Mouse (Mus musculus): ENCODE measurements around the gene S100a4. TPM values are rescaled to one million over a fixed set of nuclear protein-coding genes. Genes with fewer than 3 reads are reported as not detected.
A peak's percentile ranks its signal among the peaks of the same experiment; 100 is the strongest.

Gene S100a4
- polyA plus RNA-seq (2016; fragmentation: Nextera tagmentation; extraction: Ambion mirVana), result not detected in 2 replicates

GRCm38 (mm10) chr3:90603623-90604022 is at the start of gene S100a4:
Gene S100a4, plus strand, starts transcription at chr3:90603771.
- H3K36me3 ChIP-seq, result no peaks in the 10 kb centered on the region
- no peak for DNase-seq (ENCODE audit: low spot score)
- H3K9me3 ChIP-seq, result no peaks in the 10 kb centered on the region
- no peak within 1 kb of the TSS for H3K27ac ChIP-seq
- 59% methylated on average over 3 of the region's 3 CpGs for WGBS
- H3K27me3 ChIP-seq (ENCODE audit: insufficient read depth, poor library complexity, severe bottlenecking), result no peaks in the 10 kb centered on the region
- H3K4me3 ChIP-seq, result no peak within 1 kb of the TSS
- H3K4me1 ChIP-seq (replicated peaks), result peaks cover 13% of the 10 kb centered on the region; the same call in 1 of the 2 replicates

GRCm38 (mm10) chr3:90555954-90556353 is 47.6 kb upstream of the S100a4 start:
- Histone ChIP-seq H3K9me3 (no peaks in the 10 kb centered on the region), H3K27ac (no peak overlapping the region)
- no peak for DNase-seq (ENCODE audit: low spot score)

GRCm38 (mm10) chr3:90560008-90560628 is 43.5 kb upstream of the S100a4 start, which contains the start of gene S100a3:
Gene S100a3, plus strand, starts transcription at chr3:90560578.
- Histone ChIP-seq H3K27ac (no peak within 1 kb of the TSS), H3K4me1 (replicated peaks) (0 out of 2 replicates have a peak, but pooled peaks cover 4% of the 10 kb centered on the region), H3K9me3 (no peaks in the 10 kb centered on the region), H3K4me3 (no peak within 1 kb of the TSS), H3K36me3 (no peaks in the 10 kb centered on the region), H3K27me3 (ENCODE audit: insufficient read depth, poor library complexity, severe bottlenecking) (no peaks in the 10 kb centered on the region)
- DNase-seq (ENCODE audit: low spot score), result no peak
- 86% methylated on average over 6 of the region's 6 CpGs for WGBS

More at GRCm38 (mm10) chr3:90555954-90556353, 47.6 kb upstream of the S100a4 start:
- WGBS, result 64% methylated on average over 5 of the region's 5 CpGs
- H3K36me3 ChIP-seq, result no peaks in the 10 kb centered on the region
- no peak overlapping the region for H3K4me3 ChIP-seq
- H3K27me3 ChIP-seq (ENCODE audit: insufficient read depth, poor library complexity, severe bottlenecking), result no peaks in the 10 kb centered on the region
- H3K4me1 ChIP-seq (replicated peaks), result 0 out of 2 replicates have a peak, but pooled peaks cover 4% of the 10 kb centered on the region

GRCm38 (mm10) chr3:90574691-90575090 is 28.9 kb upstream of the S100a4 start:
- Histone ChIP-seq H3K4me3 (no peak overlapping the region), H3K4me1 (replicated peaks) (no peaks in the 10 kb centered on the region), H3K36me3 (no peaks in the 10 kb centered on the region), H3K27ac (no peak overlapping the region), H3K27me3 (ENCODE audit: insufficient read depth, poor library complexity, severe bottlenecking) (no peaks in the 10 kb centered on the region), H3K9me3 (no peaks in the 10 kb centered on the region)
- WGBS, result 85% methylated on average over 5 of the region's 5 CpGs
- no peak for DNase-seq (ENCODE audit: low spot score)

GRCm38 (mm10) chr3:90575320-90575719 is 28.3 kb upstream of the S100a4 start:
- no peaks in the 10 kb centered on the region for H3K4me1 ChIP-seq (replicated peaks)
- H3K4me3 ChIP-seq, result no peak overlapping the region
- H3K27me3 ChIP-seq (ENCODE audit: insufficient read depth, poor library complexity, severe bottlenecking), result no peaks in the 10 kb centered on the region
- no peaks in the 10 kb centered on the region for H3K36me3 ChIP-seq
- no peaks in the 10 kb centered on the region for H3K9me3 ChIP-seq
- no peak for DNase-seq (ENCODE audit: low spot score)
- 84% methylated on average over 3 of the region's 3 CpGs for WGBS
- H3K27ac ChIP-seq, result no peak overlapping the region

GRCm38 (mm10) chr3:90576351-90577001 is 27.1 kb upstream of the S100a4 start:
- no peak for DNase-seq (ENCODE audit: low spot score)
- Histone ChIP-seq H3K36me3 (no peaks in the 10 kb centered on the region), H3K27ac (no peak overlapping the region), H3K9me3 (no peaks in the 10 kb centered on the region), H3K4me3 (no peak overlapping the region), H3K4me1 (replicated peaks) (no peaks in the 10 kb centered on the region), H3K27me3 (ENCODE audit: insufficient read depth, poor library complexity, severe bottlenecking) (no peaks in the 10 kb centered on the region)
- WGBS, result 76% methylated on average over 10 of the region's 10 CpGs

- no peak for DNase-seq (ENCODE audit: low spot score)
Observed at GRCm38 (mm10) chr3:90579433-90579832, 24.1 kb upstream of the S100a4 start.

GRCm38 (mm10) chr3:90581141-90581540 is 22.4 kb upstream of the S100a4 start:
- H3K9me3 ChIP-seq, result no peaks in the 10 kb centered on the region
- no peak for DNase-seq (ENCODE audit: low spot score)
- H3K36me3 ChIP-seq, result no peaks in the 10 kb centered on the region
- H3K4me3 ChIP-seq, result no peak overlapping the region
- H3K27me3 ChIP-seq (ENCODE audit: insufficient read depth, poor library complexity, severe bottlenecking), result no peaks in the 10 kb centered on the region
- H3K4me1 ChIP-seq (replicated peaks), result no peaks in the 10 kb centered on the region
- no peak overlapping the region for H3K27ac ChIP-seq
- 94% methylated on average over 5 of the region's 5 CpGs for WGBS

More at GRCm38 (mm10) chr3:90579433-90579832, 24.1 kb upstream of the S100a4 start:
- Histone ChIP-seq H3K27ac (no peak overlapping the region), H3K4me1 (replicated peaks) (no peaks in the 10 kb centered on the region), H3K27me3 (ENCODE audit: insufficient read depth, poor library complexity, severe bottlenecking) (no peaks in the 10 kb centered on the region), H3K9me3 (no peaks in the 10 kb centered on the region), H3K36me3 (no peaks in the 10 kb centered on the region), H3K4me3 (no peak overlapping the region)
- 82% methylated on average over 7 of the region's 7 CpGs for WGBS

- Histone ChIP-seq H3K4me1 (replicated peaks) (0 out of 2 replicates have a peak, but pooled peaks cover 5% of the 10 kb centered on the region), H3K27ac (no peak overlapping the region), H3K36me3 (no peaks in the 10 kb centered on the region), H3K27me3 (ENCODE audit: insufficient read depth, poor library complexity, severe bottlenecking) (no peaks in the 10 kb centered on the region), H3K9me3 (no peaks in the 10 kb centered on the region), H3K4me3 (no peak overlapping the region)
- WGBS, result 96% methylated on average over 1 of the region's 1 CpGs
- no peak for DNase-seq (ENCODE audit: low spot score)
Observed at GRCm38 (mm10) chr3:90582156-90582555, 21.4 kb upstream of the S100a4 start.

- no peaks in the 10 kb centered on the region for H3K27me3 ChIP-seq (ENCODE audit: insufficient read depth, poor library complexity, severe bottlenecking)
- DNase-seq (ENCODE audit: low spot score), result no peak
- 90% methylated on average over 4 of the region's 4 CpGs for WGBS
- H3K4me3 ChIP-seq, result no peak overlapping the region
- no peaks in the 10 kb centered on the region for H3K36me3 ChIP-seq
- no peaks in the 10 kb centered on the region for H3K9me3 ChIP-seq
- H3K4me1 ChIP-seq (replicated peaks), result 0 out of 2 replicates have a peak, but pooled peaks cover 5% of the 10 kb centered on the region
- H3K27ac ChIP-seq, result no peak overlapping the region
Observed at GRCm38 (mm10) chr3:90582556-90582955, 21.0 kb upstream of the S100a4 start.

GRCm38 (mm10) chr3:90583893-90584292 is 19.7 kb upstream of the S100a4 start:
- no peak for DNase-seq (ENCODE audit: low spot score)
- Histone ChIP-seq H3K4me3 (no peak overlapping the region), H3K9me3 (no peaks in the 10 kb centered on the region), H3K4me1 (replicated peaks) (0 out of 2 replicates have a peak, but pooled peaks cover 5% of the 10 kb centered on the region), H3K27ac (no peak overlapping the region), H3K36me3 (no peaks in the 10 kb centered on the region), H3K27me3 (ENCODE audit: insufficient read depth, poor library complexity, severe bottlenecking) (no peaks in the 10 kb centered on the region)
- WGBS, result 52% methylated on average over 3 of the region's 3 CpGs

- H3K36me3 ChIP-seq, result no peaks in the 10 kb centered on the region
- peak; percentile 63 for DNase-seq (ENCODE audit: low spot score)
- H3K9me3 ChIP-seq, result no peaks in the 10 kb centered on the region
- WGBS, result 36% methylated on average over 5 of the region's 5 CpGs
- no peak overlapping the region for H3K27ac ChIP-seq
- H3K4me1 ChIP-seq (replicated peaks), result 0 out of 2 replicates have a peak, but pooled peaks cover 5% of the 10 kb centered on the region
- no peaks in the 10 kb centered on the region for H3K27me3 ChIP-seq (ENCODE audit: insufficient read depth, poor library complexity, severe bottlenecking)
- no peak overlapping the region for H3K4me3 ChIP-seq
Observed at GRCm38 (mm10) chr3:90585595-90585994, 18.0 kb upstream of the S100a4 start.

- H3K36me3 ChIP-seq, result no peaks in the 10 kb centered on the region
- no peaks in the 10 kb centered on the region for H3K27me3 ChIP-seq (ENCODE audit: insufficient read depth, poor library complexity, severe bottlenecking)
- no peak for DNase-seq (ENCODE audit: low spot score)
- no peaks in the 10 kb centered on the region for H3K9me3 ChIP-seq
- H3K27ac ChIP-seq, result no peak overlapping the region
- 82% methylated on average over 15 of the region's 15 CpGs for WGBS
- 0 out of 2 replicates have a peak, but pooled peaks cover 5% of the 10 kb centered on the region for H3K4me1 ChIP-seq (replicated peaks)
- H3K4me3 ChIP-seq, result no peak overlapping the region
Observed at GRCm38 (mm10) chr3:90586016-90586643, 17.4 kb upstream of the S100a4 start.

Data from hindbrain, embryonic 10.5 days (tissue).